Mouse (Mus musculus): ENCODE results near the gene Nyap1. TPM values are rescaled to one million over a fixed set of nuclear protein-coding genes. Genes with fewer than 3 reads are reported as not detected.

Gene Nyap1
- polyA plus RNA-seq (2014; fragmentation: Nextera tagmentation; extraction: Ambion mirVana), result 14.2 and 18.8 TPM in 2 replicates

DNA sequence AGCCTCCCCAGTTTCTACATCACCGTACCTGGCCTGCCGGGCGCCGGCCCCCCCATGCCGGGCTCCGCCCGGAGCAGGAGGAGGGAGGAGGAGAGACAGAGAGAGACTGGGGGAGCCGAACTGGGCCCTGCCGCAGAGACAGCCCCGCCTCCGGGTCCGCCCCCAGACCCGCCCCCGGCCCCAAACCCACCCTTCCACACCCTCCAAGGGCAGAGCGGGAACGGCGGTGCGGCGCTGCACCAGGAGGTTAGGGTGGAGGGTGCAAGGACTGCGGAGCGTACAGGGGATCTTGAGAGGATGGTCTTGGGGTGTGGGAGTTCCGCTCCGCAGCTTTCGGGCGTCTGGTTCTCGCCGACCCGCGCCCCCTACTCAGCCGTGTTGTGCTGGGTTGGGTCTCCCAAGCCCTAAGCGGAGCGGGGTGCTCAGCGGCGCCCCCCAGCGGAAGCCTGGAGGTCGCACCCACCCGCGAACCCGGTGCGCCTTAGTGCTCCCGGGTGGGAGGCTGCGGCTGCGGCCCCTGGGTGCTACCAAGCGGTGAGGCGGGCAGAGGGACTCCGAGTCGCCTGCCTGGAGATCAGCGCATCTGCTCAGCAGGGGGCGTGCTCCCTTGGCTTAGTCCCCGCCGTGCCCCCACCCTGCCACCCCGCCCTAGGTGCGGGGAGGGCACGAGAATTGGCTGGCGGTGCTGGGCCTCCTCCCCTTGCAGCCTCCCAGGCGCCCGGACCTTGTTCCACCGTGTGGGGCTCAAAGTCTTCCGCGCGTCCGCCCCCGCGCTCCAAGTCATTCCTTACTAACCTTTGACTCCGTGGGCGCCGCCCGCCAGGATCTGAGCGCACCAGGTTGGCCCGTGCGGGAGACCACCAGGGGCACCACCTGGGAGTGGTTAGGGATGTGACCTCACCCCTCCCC lies at the start of gene Nyap1:
TSS of gene Nyap1 (minus strand) at position 585 of the 909 bp plus-strand sequence.
- under 1% methylated on average over 68 of the region's 71 CpGs for WGBS

DNA sequence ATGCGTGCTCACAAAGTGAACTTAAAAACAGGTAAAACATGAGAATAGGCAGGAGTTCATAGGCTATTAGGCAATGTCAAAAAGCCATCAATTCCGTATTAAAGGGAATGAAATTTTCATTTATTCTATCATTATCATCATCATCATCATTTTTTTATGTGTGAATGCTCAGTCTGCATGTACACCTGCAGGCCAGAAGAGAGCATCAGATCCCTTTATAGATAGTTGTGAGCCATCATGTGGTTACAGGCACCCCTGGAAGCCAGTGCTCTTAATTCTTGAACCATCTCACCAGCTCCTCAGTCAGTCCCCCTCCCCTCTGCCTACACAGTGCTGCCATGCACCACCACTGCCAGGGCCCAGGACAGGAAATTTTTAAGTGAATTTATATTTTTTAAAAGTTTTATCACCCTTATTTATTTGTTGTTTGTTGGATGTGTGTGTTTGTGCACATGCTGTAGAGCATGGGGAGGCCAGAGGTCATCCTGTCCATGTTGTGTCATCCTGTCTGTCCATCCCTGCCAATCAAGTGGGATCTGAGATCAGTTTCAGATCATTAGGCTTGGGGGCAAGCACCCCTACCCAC lies 47.6 kb upstream of the Nyap1 start:
- no peak for ATAC-seq (ENCODE audit: low FRiP score)
- no peaks in the 10 kb centered on the region for H3K27me3 ChIP-seq (ENCODE audit: control insufficient read depth, insufficient read depth, low read length)

More for the DNA sequence above, at the start of gene Nyap1:
- Histone ChIP-seq H3K4me3 (replicated peaks; ENCODE audit: low read length) (peak within 1 kb of the TSS; percentile 60), H3K9ac (peak within 1 kb of the TSS; percentile 94), H3K36me3 (replicated peaks; ENCODE audit: control insufficient read depth, insufficient read depth) (peaks cover 21% of the 10 kb centered on the region), H3K4me2 (replicated peaks) (peak within 1 kb of the TSS; percentile 91), H3K4me1 (replicated peaks; ENCODE audit: control insufficient read depth, insufficient read depth, low read length) (peaks cover 33% of the 10 kb centered on the region), H3K27me3 (ENCODE audit: control insufficient read depth, insufficient read depth, low read length) (no peaks in the 10 kb centered on the region), H3K9me3 (ENCODE audit: control insufficient read depth, low read length) (no peaks in the 10 kb centered on the region), H3K27ac (peak within 1 kb of the TSS; percentile 82)
- DNase-seq (ENCODE audit: low spot score) (peak; percentile 85), ATAC-seq (ENCODE audit: low FRiP score) (peak; percentile 86)

DNA sequence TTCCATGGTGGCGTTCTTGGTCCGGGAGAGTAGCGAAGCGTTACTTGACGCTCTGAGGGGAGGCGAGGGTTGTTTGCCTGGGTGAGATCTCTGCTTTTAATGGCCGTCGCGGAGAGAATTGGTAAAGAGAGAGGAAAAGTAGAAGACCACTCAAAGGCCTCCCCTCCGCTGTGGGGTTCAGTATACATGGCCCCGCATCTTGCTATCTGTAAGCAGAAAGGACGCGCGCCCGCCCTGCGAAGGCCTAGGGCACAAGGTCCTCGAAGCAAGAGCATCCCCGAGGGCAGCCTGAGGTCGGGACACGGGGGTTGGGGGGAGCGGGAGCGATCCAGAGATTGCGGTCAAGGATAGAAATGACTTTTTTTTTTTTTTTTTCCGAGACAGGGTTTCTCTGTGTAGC lies 46.8 kb upstream of the Nyap1 start:
- WGBS, result 75% methylated on average over 24 of the region's 24 CpGs
- H3K9ac ChIP-seq, result no peak overlapping the region
- peaks cover 21% of the 10 kb centered on the region for H3K4me1 ChIP-seq (replicated peaks; ENCODE audit: control insufficient read depth, insufficient read depth, low read length)
- H3K4me3 ChIP-seq (replicated peaks; ENCODE audit: low read length), result peak overlapping the region; percentile 71
- H3K27ac ChIP-seq, result no peak overlapping the region
- no peaks in the 10 kb centered on the region for H3K27me3 ChIP-seq (ENCODE audit: control insufficient read depth, insufficient read depth, low read length)
- H3K9me3 ChIP-seq (ENCODE audit: control insufficient read depth, low read length), result no peaks in the 10 kb centered on the region
- ATAC-seq (ENCODE audit: low FRiP score) (no peak), DNase-seq (ENCODE audit: low spot score) (no peak)
- H3K36me3 ChIP-seq (replicated peaks; ENCODE audit: control insufficient read depth, insufficient read depth), result peaks cover 14% of the 10 kb centered on the region
- H3K4me2 ChIP-seq (replicated peaks), result peak overlapping the region; percentile 71

More for the DNA sequence above, 47.6 kb upstream of the Nyap1 start:
- H3K27ac ChIP-seq, result no peak overlapping the region
- no peaks in the 10 kb centered on the region for H3K9me3 ChIP-seq (ENCODE audit: control insufficient read depth, low read length)
- 94% methylated on average over 2 of the region's 2 CpGs for WGBS
- H3K4me1 ChIP-seq (replicated peaks; ENCODE audit: control insufficient read depth, insufficient read depth, low read length), result peaks cover 13% of the 10 kb centered on the region
- no peak overlapping the region for H3K4me3 ChIP-seq (replicated peaks; ENCODE audit: low read length)
- H3K36me3 ChIP-seq (replicated peaks; ENCODE audit: control insufficient read depth, insufficient read depth), result peaks cover 5% of the 10 kb centered on the region
- no peak overlapping the region for H3K4me2 ChIP-seq (replicated peaks)
- no peak overlapping the region for H3K9ac ChIP-seq
- DNase-seq (ENCODE audit: low spot score), result no peak

DNA sequence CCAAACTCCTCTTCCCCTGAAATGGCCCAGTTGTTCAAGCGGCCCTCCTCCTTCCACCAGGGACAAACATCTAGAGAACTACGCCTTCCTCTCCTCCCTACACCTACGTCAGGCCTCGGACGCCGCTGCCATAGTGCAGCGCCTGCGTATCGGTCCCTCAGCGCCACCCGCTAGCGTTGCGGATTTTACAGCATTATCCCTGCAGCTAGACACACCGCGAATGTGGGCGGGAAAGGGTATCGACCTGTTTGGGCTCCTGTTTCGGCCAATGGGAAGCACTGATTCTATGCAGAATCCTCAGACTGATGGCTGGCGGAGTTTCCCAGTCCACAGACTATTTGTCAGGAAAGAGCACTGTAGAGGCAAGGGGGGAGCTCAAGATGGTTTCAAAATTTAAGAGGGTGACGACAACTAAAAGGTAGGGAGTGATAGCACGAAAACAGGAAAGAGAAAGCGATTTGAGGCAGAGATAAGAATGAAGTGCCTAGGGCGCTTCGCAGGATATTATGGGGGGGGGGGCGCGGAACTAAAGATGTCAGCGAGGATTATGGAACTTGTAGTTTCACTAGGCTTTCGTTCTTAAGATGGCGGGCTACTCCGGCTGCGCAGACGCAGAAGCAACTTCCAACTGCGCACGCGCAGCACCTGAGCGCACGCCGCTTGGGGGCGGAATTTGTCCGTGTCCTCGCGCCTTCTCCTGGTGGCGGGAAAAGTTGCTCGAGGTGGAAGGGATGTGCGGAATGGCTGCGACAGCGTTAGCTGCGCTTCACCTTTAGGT lies 45.9 kb upstream of the Nyap1 start, which contains the start of the genes Mepce and Zcwpw1:
TSS of gene Mepce (minus strand) at position 505 of the 778 bp plus-strand sequence.
TSS of gene Zcwpw1 (plus strand) at position 648 of the 778 bp plus-strand sequence.
- ATAC-seq (ENCODE audit: low FRiP score) (peak; percentile 67), DNase-seq (ENCODE audit: low spot score) (peak; percentile 99)
- peaks cover 22% of the 10 kb centered on the region for H3K36me3 ChIP-seq (replicated peaks; ENCODE audit: control insufficient read depth, insufficient read depth)
- H3K9me3 ChIP-seq (ENCODE audit: control insufficient read depth, low read length), result no peaks in the 10 kb centered on the region
- H3K4me1 ChIP-seq (replicated peaks; ENCODE audit: control insufficient read depth, insufficient read depth, low read length), result peaks cover 24% of the 10 kb centered on the region
- peak within 1 kb of the TSS; percentile 97 for H3K27ac ChIP-seq
- no peaks in the 10 kb centered on the region for H3K27me3 ChIP-seq (ENCODE audit: control insufficient read depth, insufficient read depth, low read length)
- WGBS, result under 1% methylated on average over 48 of the region's 48 CpGs
- peak within 1 kb of the TSS; percentile 71 for H3K4me3 ChIP-seq (replicated peaks; ENCODE audit: low read length)
- peak within 1 kb of the TSS; percentile 81 for H3K4me2 ChIP-seq (replicated peaks)
- H3K9ac ChIP-seq, result peak within 1 kb of the TSS; percentile 86

DNA sequence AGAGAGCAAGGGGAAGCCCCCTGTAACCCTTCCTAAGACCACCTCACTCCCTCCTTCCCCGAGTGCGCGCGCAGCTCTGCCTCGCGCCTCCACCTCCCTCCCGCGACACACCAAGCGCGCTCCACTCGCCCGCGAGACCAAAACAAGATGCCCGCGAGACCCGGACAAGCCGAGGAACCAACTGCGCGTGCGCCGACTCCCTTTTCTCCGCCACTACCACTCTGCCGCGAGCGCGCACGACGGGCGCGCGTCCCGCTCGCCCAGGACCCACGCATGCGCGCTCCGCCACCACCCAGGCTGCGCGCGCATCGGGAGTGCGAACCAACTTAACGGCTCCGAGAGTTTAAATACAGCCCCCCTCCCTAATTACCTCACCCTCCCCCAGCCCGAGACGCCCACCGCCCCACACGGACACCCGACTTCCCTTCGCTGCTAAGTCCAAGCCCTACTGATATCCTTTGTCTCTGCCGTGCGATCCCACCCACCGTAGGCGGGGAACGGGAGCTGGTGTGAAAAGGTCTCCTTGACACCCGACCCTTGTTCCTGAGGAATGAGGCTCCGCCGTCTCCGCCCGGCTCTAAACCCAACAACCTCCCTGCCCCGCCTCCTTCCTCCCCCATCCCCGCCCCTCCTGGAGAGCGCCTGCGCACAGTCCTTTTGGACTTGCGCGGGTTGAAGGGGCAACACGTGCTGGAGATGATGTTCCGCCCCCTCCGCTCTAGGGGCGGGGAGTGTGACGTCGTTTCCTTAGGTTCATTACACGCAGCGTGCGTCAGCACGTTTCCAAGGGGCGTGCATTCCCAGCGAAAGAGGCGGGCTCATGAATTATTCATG lies 44.9 kb upstream of the Nyap1 start:
- peak overlapping the region; percentile 71 for H3K4me3 ChIP-seq (replicated peaks; ENCODE audit: low read length)
- H3K36me3 ChIP-seq (replicated peaks; ENCODE audit: control insufficient read depth, insufficient read depth), result peaks cover 33% of the 10 kb centered on the region
- H3K9me3 ChIP-seq (ENCODE audit: control insufficient read depth, low read length), result no peaks in the 10 kb centered on the region
- peak overlapping the region; percentile 97 for H3K27ac ChIP-seq
- peak overlapping the region; percentile 81 for H3K4me2 ChIP-seq (replicated peaks)
- H3K27me3 ChIP-seq (ENCODE audit: control insufficient read depth, insufficient read depth, low read length), result no peaks in the 10 kb centered on the region
- H3K4me1 ChIP-seq (replicated peaks; ENCODE audit: control insufficient read depth, insufficient read depth, low read length), result peaks cover 24% of the 10 kb centered on the region
- ATAC-seq (ENCODE audit: low FRiP score), result peak; percentile 87
- WGBS, result under 1% methylated on average over 78 of the region's 79 CpGs
- peak; percentile 100 for DNase-seq (ENCODE audit: low spot score)
- peak overlapping the region; percentile 86 for H3K9ac ChIP-seq

DNA sequence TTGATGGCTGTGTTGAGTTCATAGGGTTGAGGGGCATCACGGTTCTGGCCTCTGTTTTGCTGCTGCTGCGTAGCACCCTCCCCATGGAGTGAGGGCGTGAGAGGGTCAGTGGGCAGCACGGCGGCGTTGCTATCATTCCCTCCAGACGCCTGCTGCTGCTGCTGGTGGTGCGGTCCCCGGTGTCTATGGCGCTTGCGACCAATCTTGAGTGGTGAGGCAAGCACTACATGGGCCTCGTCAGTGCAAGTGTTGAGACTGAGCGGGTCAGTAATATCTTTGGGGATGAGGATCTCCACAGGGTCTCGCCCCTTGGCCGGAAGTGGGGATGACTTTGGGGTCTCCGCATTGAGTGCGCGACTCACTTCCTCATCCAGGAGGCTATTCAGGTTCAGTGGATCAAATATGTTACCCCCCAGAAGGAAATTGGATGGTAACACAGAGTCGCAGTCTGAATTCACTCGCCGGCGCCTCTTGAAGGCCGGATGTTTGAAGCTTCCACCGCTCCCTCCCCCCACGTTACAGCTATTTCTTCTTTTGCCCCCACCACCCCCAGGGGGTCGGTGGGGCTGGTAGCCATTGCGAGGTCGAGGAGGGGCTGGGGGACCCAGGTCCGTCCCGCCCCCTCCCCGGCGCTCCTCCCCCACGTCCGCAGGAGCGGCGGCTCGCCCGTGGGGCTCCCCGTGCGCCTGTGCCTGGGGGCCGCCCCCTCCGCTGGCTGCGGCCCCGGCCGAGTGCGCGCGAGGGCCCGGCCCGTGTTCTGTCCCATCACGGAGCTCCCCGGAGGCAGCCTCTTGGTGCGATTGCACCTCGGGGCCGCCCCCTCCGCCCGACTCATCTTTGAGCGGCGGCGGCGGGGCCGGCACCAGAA lies 44.0 kb upstream of the Nyap1 start:
- peaks cover 26% of the 10 kb centered on the region for H3K4me1 ChIP-seq (replicated peaks; ENCODE audit: control insufficient read depth, insufficient read depth, low read length)
- no peaks in the 10 kb centered on the region for H3K27me3 ChIP-seq (ENCODE audit: control insufficient read depth, insufficient read depth, low read length)
- ATAC-seq (ENCODE audit: low FRiP score), result 0 out of 2 replicates have a peak, but pooled peaks have one; percentile 2
- peak overlapping the region; percentile 81 for H3K4me2 ChIP-seq (replicated peaks)
- peak; percentile 33 for DNase-seq (ENCODE audit: low spot score)
- peak overlapping the region; percentile 71 for H3K4me3 ChIP-seq (replicated peaks; ENCODE audit: low read length)
- peak overlapping the region; percentile 97 for H3K27ac ChIP-seq
- no peaks in the 10 kb centered on the region for H3K9me3 ChIP-seq (ENCODE audit: control insufficient read depth, low read length)
- peak overlapping the region; percentile 86 for H3K9ac ChIP-seq
- WGBS, result 3% methylated on average over 62 of the region's 62 CpGs
- H3K36me3 ChIP-seq (replicated peaks; ENCODE audit: control insufficient read depth, insufficient read depth), result peaks cover 40% of the 10 kb centered on the region

DNA sequence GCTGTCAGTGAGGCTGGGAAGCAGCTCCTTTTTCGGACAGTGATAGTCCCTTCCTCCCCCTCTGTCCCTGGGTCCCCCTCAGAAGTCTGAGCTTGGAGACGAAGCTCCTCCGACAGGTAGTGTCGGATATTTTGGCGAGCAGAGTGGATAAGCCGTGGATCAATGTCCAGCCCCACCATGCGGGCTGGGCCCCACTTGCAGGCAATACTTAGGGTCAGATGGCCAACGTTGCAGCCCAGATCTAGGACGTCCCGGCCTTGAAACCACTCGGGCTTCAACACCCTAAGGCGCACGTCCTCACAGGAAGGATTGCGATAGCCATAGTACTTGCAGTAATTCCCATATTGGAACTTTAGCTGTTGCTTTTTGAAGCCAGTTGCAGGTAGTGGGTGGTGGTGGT lies 43.1 kb upstream of the Nyap1 start:
- no peak for DNase-seq (ENCODE audit: low spot score)
- H3K27me3 ChIP-seq (ENCODE audit: control insufficient read depth, insufficient read depth, low read length), result no peaks in the 10 kb centered on the region

More for the DNA sequence above, 43.1 kb upstream of the Nyap1 start:
- H3K36me3 ChIP-seq (replicated peaks; ENCODE audit: control insufficient read depth, insufficient read depth), result peaks cover 45% of the 10 kb centered on the region
- peak overlapping the region; percentile 81 for H3K4me2 ChIP-seq (replicated peaks)
- H3K4me3 ChIP-seq (replicated peaks; ENCODE audit: low read length), result peak overlapping the region; percentile 71
- WGBS, result 88% methylated on average over 14 of the region's 14 CpGs
- ATAC-seq (ENCODE audit: low FRiP score), result no peak
- peak overlapping the region; percentile 86 for H3K9ac ChIP-seq
- H3K4me1 ChIP-seq (replicated peaks; ENCODE audit: control insufficient read depth, insufficient read depth, low read length), result peaks cover 35% of the 10 kb centered on the region
- H3K9me3 ChIP-seq (ENCODE audit: control insufficient read depth, low read length), result no peaks in the 10 kb centered on the region
- H3K27ac ChIP-seq, result no peak overlapping the region

Measured in hindbrain, embryonic 14.5 days (tissue).